Mouse (Mus musculus): ENCODE data around the gene Pax8. TPM values are rescaled to one million over a fixed set of nuclear protein-coding genes. Genes with fewer than 3 reads are reported as not detected.

Pax8 gene
- polyA plus RNA-seq, 1 experiment from 2014 or later, result not detected

DNA sequence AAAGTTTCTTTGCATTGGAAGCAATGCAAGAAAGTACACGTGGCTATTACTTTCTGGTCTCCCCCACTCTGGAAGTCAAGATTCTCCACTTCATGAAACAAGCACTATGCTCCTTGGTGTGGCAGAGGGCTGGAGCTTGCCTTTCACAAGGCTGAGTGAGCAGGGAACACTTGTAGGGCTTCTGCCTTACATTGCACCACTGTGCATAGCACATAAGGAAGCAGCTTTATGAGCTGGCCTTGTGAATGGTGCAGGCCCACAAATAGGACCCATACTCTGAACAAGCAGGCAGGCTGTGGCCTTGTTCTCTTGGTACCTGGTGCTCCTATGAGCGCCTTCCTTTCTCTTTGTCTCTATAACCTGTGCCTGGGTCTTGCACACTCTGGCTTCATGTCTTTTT, 82.1 kb downstream of the Pax8 start:
- H3K4me2 ChIP-seq (ENCODE audit: low read length), result no peak overlapping the region
- H3K9me3 ChIP-seq (ENCODE audit: control insufficient read depth, low read length), result no peaks in the 10 kb centered on the region
- no peak overlapping the region for H3K4me3 ChIP-seq (ENCODE audit: control insufficient read depth in 1 of 2, insufficient read depth in 1 of 2, low read depth in 1 of 2, low read length in 2 of 2)
- peaks cover 4% of the 10 kb centered on the region; the same call in 1 of the 2 replicates for H3K27me3 ChIP-seq (ENCODE audit: control insufficient read depth, insufficient read depth, low read length)
- no peak for ATAC-seq (ENCODE audit: insufficient number of reproducible peaks, insufficient read depth, low FRiP score, low read depth)
- H3K9ac ChIP-seq (ENCODE audit: low read length), result no peak overlapping the region
- no peak overlapping the region for H3K27ac ChIP-seq (replicated peaks in 1 of 2; ENCODE audit: control insufficient read depth in 1 of 2, insufficient read depth in 1 of 2, low read depth in 2 of 2, low read length in 2 of 2)
- WGBS, result 78% methylated on average over 2 of the region's 2 CpGs
- H3K4me1 ChIP-seq (ENCODE audit: control insufficient read depth in 2 of 2, insufficient read depth in 2 of 2, low read length in 2 of 2), result no peaks in the 10 kb centered on the region
- no peaks in the 10 kb centered on the region for H3K36me3 ChIP-seq (ENCODE audit: control insufficient read depth, insufficient read depth, low read length)

GRCm38 (mm10) chr2:24387361-24388283, 87.8 kb downstream of the Pax8 start:
- WGBS, result 72% methylated on average over 4 of the region's 4 CpGs
- Histone ChIP-seq H3K4me3 (ENCODE audit: control insufficient read depth in 1 of 2, insufficient read depth in 1 of 2, low read depth in 1 of 2, low read length in 2 of 2) (no peak overlapping the region), H3K36me3 (ENCODE audit: control insufficient read depth, insufficient read depth, low read length) (no peaks in the 10 kb centered on the region)

DNA sequence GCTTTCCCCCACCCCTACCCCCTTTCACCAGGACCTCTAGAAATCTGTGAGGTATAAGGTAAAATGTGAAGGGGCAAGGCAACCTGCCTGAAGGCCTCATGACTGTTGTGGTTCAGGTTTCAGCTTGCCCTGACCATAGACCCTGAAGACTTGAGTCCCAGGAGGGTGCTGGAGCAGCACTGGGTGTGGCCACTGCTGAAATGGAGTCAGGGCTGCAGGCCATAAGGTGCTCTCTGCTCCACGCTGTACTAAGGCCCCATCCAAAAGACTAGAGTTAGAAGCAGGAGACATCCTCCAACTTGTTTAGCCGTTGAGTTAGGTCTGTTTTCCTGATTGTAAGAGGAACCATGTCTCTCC, 88.5 kb downstream of the Pax8 start:
- Histone ChIP-seq H3K27ac (replicated peaks in 1 of 2; ENCODE audit: control insufficient read depth in 1 of 2, insufficient read depth in 1 of 2, low read depth in 2 of 2, low read length in 2 of 2) (no peak overlapping the region), H3K4me3 (ENCODE audit: control insufficient read depth in 1 of 2, insufficient read depth in 1 of 2, low read depth in 1 of 2, low read length in 2 of 2) (no peak overlapping the region), H3K4me1 (ENCODE audit: control insufficient read depth in 2 of 2, insufficient read depth in 2 of 2, low read length in 2 of 2) (no peaks in the 10 kb centered on the region; a peak in 1 of 4 replicates), H3K9me3 (ENCODE audit: control insufficient read depth, low read length) (no peaks in the 10 kb centered on the region), H3K4me2 (ENCODE audit: low read length) (no peak overlapping the region), H3K27me3 (ENCODE audit: control insufficient read depth, insufficient read depth, low read length) (no peaks in the 10 kb centered on the region), H3K36me3 (ENCODE audit: control insufficient read depth, insufficient read depth, low read length) (no peaks in the 10 kb centered on the region), H3K9ac (ENCODE audit: low read length) (no peak overlapping the region)
- ATAC-seq (ENCODE audit: insufficient number of reproducible peaks, insufficient read depth, low FRiP score, low read depth), result no peak
- 87% methylated on average over 2 of the region's 2 CpGs for WGBS

More at GRCm38 (mm10) chr2:24387361-24388283, 87.8 kb downstream of the Pax8 start:
- no peaks in the 10 kb centered on the region for H3K9me3 ChIP-seq (ENCODE audit: control insufficient read depth, low read length)
- H3K4me2 ChIP-seq (ENCODE audit: low read length), result no peak overlapping the region
- no peak overlapping the region for H3K27ac ChIP-seq (replicated peaks in 1 of 2; ENCODE audit: control insufficient read depth in 1 of 2, insufficient read depth in 1 of 2, low read depth in 2 of 2, low read length in 2 of 2)
- no peak for ATAC-seq (ENCODE audit: insufficient number of reproducible peaks, insufficient read depth, low FRiP score, low read depth)
- H3K9ac ChIP-seq (ENCODE audit: low read length), result no peak overlapping the region
- no peaks in the 10 kb centered on the region for H3K27me3 ChIP-seq (ENCODE audit: control insufficient read depth, insufficient read depth, low read length)
- no peaks in the 10 kb centered on the region; a peak in 1 of 4 replicates for H3K4me1 ChIP-seq (ENCODE audit: control insufficient read depth in 2 of 2, insufficient read depth in 2 of 2, low read length in 2 of 2)

DNA sequence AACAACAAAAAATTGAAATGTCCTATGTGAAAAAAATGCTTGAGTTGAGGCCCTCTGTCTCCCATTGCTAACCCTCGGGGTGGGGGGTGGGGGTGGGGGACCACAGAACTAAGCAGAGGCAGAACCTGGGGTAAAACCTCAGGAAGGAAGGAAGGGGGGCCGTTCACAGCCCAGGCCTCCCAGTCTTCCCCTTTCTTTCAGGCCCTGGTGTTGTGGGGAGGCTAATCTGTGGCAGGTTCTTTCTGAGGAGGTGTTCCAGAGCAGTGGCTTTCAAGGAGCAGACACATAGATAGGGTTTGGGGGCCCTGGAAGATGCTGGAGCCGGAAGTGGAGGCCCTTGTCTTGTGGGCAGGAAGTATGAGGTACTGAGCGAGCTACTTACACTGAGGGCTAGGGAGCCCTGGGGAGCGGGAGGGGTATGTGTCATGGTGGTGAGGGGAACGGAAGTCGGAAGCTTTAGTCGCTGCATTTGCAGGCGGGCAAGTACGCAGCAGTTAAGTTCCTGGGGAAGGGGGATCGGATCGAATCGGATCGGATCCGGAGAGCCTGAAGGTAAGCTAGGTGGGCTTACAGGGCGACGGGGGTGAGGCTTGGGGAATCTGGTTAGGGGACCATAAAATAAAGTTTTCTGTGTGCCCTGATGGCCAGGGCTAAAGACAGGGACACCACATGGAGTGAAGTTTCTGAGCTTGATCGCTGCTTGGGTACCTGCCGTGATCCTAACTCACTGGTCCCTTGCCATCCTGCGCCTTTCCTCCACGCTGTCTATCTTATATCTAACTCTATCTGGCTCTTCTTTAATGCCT, 89.0 kb downstream of the Pax8 start:
- Histone ChIP-seq H3K4me1 (ENCODE audit: control insufficient read depth in 2 of 2, insufficient read depth in 2 of 2, low read length in 2 of 2) (no peaks in the 10 kb centered on the region; a peak in 1 of 4 replicates), H3K9me3 (ENCODE audit: control insufficient read depth, low read length) (no peaks in the 10 kb centered on the region), H3K27me3 (ENCODE audit: control insufficient read depth, insufficient read depth, low read length) (no peaks in the 10 kb centered on the region), H3K9ac (ENCODE audit: low read length) (no peak overlapping the region), H3K27ac (replicated peaks in 1 of 2; ENCODE audit: control insufficient read depth in 1 of 2, insufficient read depth in 1 of 2, low read depth in 2 of 2, low read length in 2 of 2) (no peak overlapping the region), H3K4me3 (ENCODE audit: control insufficient read depth in 1 of 2, insufficient read depth in 1 of 2, low read depth in 1 of 2, low read length in 2 of 2) (no peak overlapping the region), H3K36me3 (ENCODE audit: control insufficient read depth, insufficient read depth, low read length) (no peaks in the 10 kb centered on the region), H3K4me2 (ENCODE audit: low read length) (no peak overlapping the region)
- ATAC-seq (ENCODE audit: insufficient number of reproducible peaks, insufficient read depth, low FRiP score, low read depth), result no peak
- WGBS, result 81% methylated on average over 21 of the region's 21 CpGs

DNA sequence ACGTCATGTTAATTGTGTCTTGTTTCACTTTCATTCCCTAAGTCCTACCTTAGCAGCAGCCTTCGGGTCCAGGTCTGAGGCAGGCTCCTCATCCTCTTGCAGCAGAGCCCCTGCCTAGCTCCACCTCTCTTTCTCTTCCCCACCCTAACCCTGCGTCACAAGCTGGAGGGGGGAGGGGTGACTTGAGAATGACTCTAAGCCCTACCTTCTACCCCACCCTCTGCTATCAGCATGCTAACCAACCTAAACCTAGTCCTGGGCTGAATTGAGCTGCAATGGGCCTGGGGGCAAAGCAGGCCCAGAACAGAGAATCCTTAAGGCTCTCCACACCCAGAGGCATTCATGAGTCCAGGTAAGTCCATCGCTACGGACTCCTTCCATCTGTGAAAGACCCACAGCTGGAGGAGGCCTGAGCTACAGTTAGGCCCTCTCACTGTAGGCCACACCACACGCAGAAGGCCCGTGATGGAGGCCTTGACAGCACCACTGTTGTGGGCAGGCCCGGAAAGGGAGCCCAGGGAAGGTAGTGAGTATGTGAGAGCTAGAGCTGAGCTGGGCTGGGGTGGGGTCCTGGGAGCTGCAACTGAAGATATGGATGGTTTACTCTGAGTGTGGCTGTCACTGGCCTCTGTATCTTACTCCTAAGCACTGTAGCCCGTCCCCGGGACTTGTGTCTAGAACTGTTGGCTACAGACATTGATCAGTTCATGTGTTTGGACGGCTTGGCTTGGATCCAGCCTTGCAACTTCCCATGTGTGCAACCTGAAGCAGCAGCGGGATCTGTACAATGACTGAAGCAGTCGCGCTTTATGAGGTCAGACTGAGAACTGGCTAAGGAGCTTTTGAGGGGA, 90.1 kb downstream of the Pax8 start:
- 73% methylated on average over 14 of the region's 14 CpGs for WGBS
- no peaks in the 10 kb centered on the region for H3K36me3 ChIP-seq (ENCODE audit: control insufficient read depth, insufficient read depth, low read length)
- H3K4me2 ChIP-seq (ENCODE audit: low read length), result no peak overlapping the region
- ATAC-seq (ENCODE audit: insufficient number of reproducible peaks, insufficient read depth, low FRiP score, low read depth), result no peak
- H3K4me3 ChIP-seq (ENCODE audit: control insufficient read depth in 1 of 2, insufficient read depth in 1 of 2, low read depth in 1 of 2, low read length in 2 of 2), result no peak overlapping the region
- no peak overlapping the region for H3K9ac ChIP-seq (ENCODE audit: low read length)
- no peak overlapping the region for H3K27ac ChIP-seq (replicated peaks in 1 of 2; ENCODE audit: control insufficient read depth in 1 of 2, insufficient read depth in 1 of 2, low read depth in 2 of 2, low read length in 2 of 2)
- H3K27me3 ChIP-seq (ENCODE audit: control insufficient read depth, insufficient read depth, low read length), result no peaks in the 10 kb centered on the region
- H3K4me1 ChIP-seq (ENCODE audit: control insufficient read depth in 2 of 2, insufficient read depth in 2 of 2, low read length in 2 of 2), result no peaks in the 10 kb centered on the region; a peak in 1 of 4 replicates
- no peaks in the 10 kb centered on the region for H3K9me3 ChIP-seq (ENCODE audit: control insufficient read depth, low read length)

GRCm38 (mm10) chr2:24384393-24384792, 91.0 kb downstream of the Pax8 start:
- no peaks in the 10 kb centered on the region for H3K9me3 ChIP-seq (ENCODE audit: control insufficient read depth, low read length)
- H3K27ac ChIP-seq (replicated peaks in 1 of 2; ENCODE audit: control insufficient read depth in 1 of 2, insufficient read depth in 1 of 2, low read depth in 2 of 2, low read length in 2 of 2), result no peak overlapping the region
- no peak overlapping the region for H3K4me3 ChIP-seq (ENCODE audit: control insufficient read depth in 1 of 2, insufficient read depth in 1 of 2, low read depth in 1 of 2, low read length in 2 of 2)
- ATAC-seq (ENCODE audit: insufficient number of reproducible peaks, insufficient read depth, low FRiP score, low read depth), result no peak
- no peaks in the 10 kb centered on the region for H3K27me3 ChIP-seq (ENCODE audit: control insufficient read depth, insufficient read depth, low read length)
- H3K9ac ChIP-seq (ENCODE audit: low read length), result no peak overlapping the region
- no peaks in the 10 kb centered on the region; a peak in 1 of 4 replicates for H3K4me1 ChIP-seq (ENCODE audit: control insufficient read depth in 2 of 2, insufficient read depth in 2 of 2, low read length in 2 of 2)
- H3K36me3 ChIP-seq (ENCODE audit: control insufficient read depth, insufficient read depth, low read length), result no peaks in the 10 kb centered on the region
- no peak overlapping the region for H3K4me2 ChIP-seq (ENCODE audit: low read length)

GRCm38 (mm10) chr2:24383636-24384035, 91.8 kb downstream of the Pax8 start:
- Histone ChIP-seq H3K27ac (replicated peaks in 1 of 2; ENCODE audit: control insufficient read depth in 1 of 2, insufficient read depth in 1 of 2, low read depth in 2 of 2, low read length in 2 of 2) (no peak overlapping the region), H3K27me3 (ENCODE audit: control insufficient read depth, insufficient read depth, low read length) (no peaks in the 10 kb centered on the region), H3K4me2 (ENCODE audit: low read length) (no peak overlapping the region), H3K4me3 (ENCODE audit: control insufficient read depth in 1 of 2, insufficient read depth in 1 of 2, low read depth in 1 of 2, low read length in 2 of 2) (no peak overlapping the region), H3K9ac (ENCODE audit: low read length) (no peak overlapping the region), H3K9me3 (ENCODE audit: control insufficient read depth, low read length) (no peaks in the 10 kb centered on the region), H3K4me1 (ENCODE audit: control insufficient read depth in 2 of 2, insufficient read depth in 2 of 2, low read length in 2 of 2) (no peaks in the 10 kb centered on the region; a peak in 1 of 4 replicates), H3K36me3 (ENCODE audit: control insufficient read depth, insufficient read depth, low read length) (no peaks in the 10 kb centered on the region)
- 44% methylated on average over 3 of the region's 3 CpGs for whole genome bisulfite sequencing
- no peak for ATAC-seq (ENCODE audit: insufficient number of reproducible peaks, insufficient read depth, low FRiP score, low read depth)

Measured in heart, embryonic 14.5 days (tissue).